Comparison of ENCODE assay signal across 12 mouse cellular contexts in genomic region chr4:125534449-125534848, GRCm38 (mm10). TPM values are rescaled to one million over a fixed set of nuclear protein-coding genes. Genes with fewer than 3 reads are reported as not detected.
A peak's percentile ranks its signal among the peaks of the same experiment; 100 is the strongest.
DNase-seq lines count a peak whose midpoint lies in the region; ATAC-seq lines count a peak whose summit lies in the region.
"Had no signal": no experiment of that assay in that cellular context is flagged by ENCODE, and none has a peak within 500 bp of the region (broad histone marks: within the 10 kb centered on the region; RNA-seq: fewer than 3 reads in every experiment).

No protein-coding gene starts in this region.

- H3K36me3 ChIP-seq in midbrain, embryonic 16.5 days (ENCODE audit: control insufficient read depth, insufficient read depth, low read length) = no peaks in the 10 kb centered on the region
- H3K36me3 ChIP-seq: intestine, embryonic 15.5 days; stomach, embryonic 15.5 days had no signal

- H3K9me3 ChIP-seq in midbrain, embryonic 16.5 days (replicated peaks; ENCODE audit: control insufficient read depth, low read length, poor library complexity, severe bottlenecking) = no peaks in the 10 kb centered on the region
- H3K9me3 ChIP-seq: intestine, embryonic 15.5 days; stomach, embryonic 15.5 days had no signal

- H3K27me3 ChIP-seq in midbrain, embryonic 16.5 days (ENCODE audit: control insufficient read depth, insufficient read depth, low read depth, low read length) = 0 out of 2 replicates have a peak, but pooled peaks cover 3% of the 10 kb centered on the region

- ATAC-seq in midbrain, embryonic 16.5 days = peak; percentile 47
- ATAC-seq: intestine, embryonic 15.5 days had no signal

- no peak overlapping the region for H3K4me2 ChIP-seq in midbrain, embryonic 16.5 days (ENCODE audit: low read length)
- H3K4me2 ChIP-seq: intestine, embryonic 15.5 days; liver, embryonic 11.5 days; stomach, embryonic 15.5 days had no signal

- H3K4me3 ChIP-seq in midbrain, embryonic 16.5 days (ENCODE audit: low read depth, low read length) = no peak overlapping the region
- H3K4me3 ChIP-seq: intestine, embryonic 15.5 days; stomach, embryonic 15.5 days had no signal

- peak overlapping the region; percentile 29; the same call in 1 of the 2 replicates for H3K27ac ChIP-seq in midbrain, embryonic 16.5 days (ENCODE audit: low read length)
- H3K27ac ChIP-seq: intestine, embryonic 15.5 days; stomach, embryonic 15.5 days had no signal

- no peak overlapping the region for H3K9ac ChIP-seq in midbrain, embryonic 16.5 days (ENCODE audit: low read depth, low read length)
- H3K9ac ChIP-seq: intestine, embryonic 15.5 days; stomach, embryonic 15.5 days had no signal

- peaks cover 14% of the 10 kb centered on the region for H3K4me1 ChIP-seq in midbrain, embryonic 16.5 days (ENCODE audit: control insufficient read depth, insufficient read depth, low read length)
- H3K4me1 ChIP-seq: intestine, embryonic 15.5 days; stomach, embryonic 15.5 days had no signal

- WGBS in midbrain, embryonic 16.5 days = 9% methylated on average over 8 of the region's 8 CpGs

- DNase-seq in ZHBTc4 (ENCODE audit: low read depth, low spot score) = peak; percentile 98
- DNase-seq in cerebellum, adult 9-10 months = peak; percentile 39
- peak; percentile 25 for DNase-seq in forelimb bud, embryonic 11.5 days (ENCODE audit: low read depth, low spot score)
- no peak for DNase-seq in thymus, postnatal 36 days
- DNase-seq in lung, adult 18-20 months = no peak
- DNase-seq in thymus, postnatal 0 days (ENCODE audit: low spot score) = no peak
- DNase-seq in ovary, postnatal 36 days (ENCODE audit: low spot score) = no peak
- DNase-seq: gastrocnemius, postnatal 36 days had no signal

RNA-seq across cellular contexts. Expression of gene Grik3, which starts 43.9 kb away (rescaled TPM):
- 4.4 and 5.9 TPM in 2 replicates for polyA plus RNA-seq in midbrain, embryonic 16.5 days (2015; fragmentation: Nextera tagmentation; extraction: Ambion mirVana)
- polyA plus RNA-seq in thymus, postnatal 0 days (2015; fragmentation: Nextera tagmentation; extraction: Ambion mirVana) = 0.03 TPM in 1 of 2 replicates, not detected in the other

Comparison
In these comparisons a context has a peak if more than half of its experiments do, and no peak if none do; other contexts are left out.
1. DNase-seq: peak in ZHBTc4 (single experiment), cerebellum, adult 9-10 months (single experiment) and forelimb bud, embryonic 11.5 days (single experiment); none in thymus, postnatal 36 days (0 of 2), lung, adult 18-20 months (0 of 2), thymus, postnatal 0 days (single experiment) and ovary, postnatal 36 days (single experiment).